Mouse (Mus musculus): ENCODE data around the gene Ints13.

- no peak for TF ChIP-seq POLR2A (IDR thresholded peaks at IDR 0.05; ENCODE audit: borderline replicate concordance, insufficient read depth, low read length)
- no peak for TF ChIP-seq CTCF (IDR thresholded peaks at IDR 0.05; ENCODE audit: borderline replicate concordance, insufficient read depth, low read depth, low read length)
Measured at GRCm38 (mm10) chr6:146616670-146617069, 39.0 kb upstream of the Ints13 start.

Measured in cerebellum, adult 2 months (tissue).